Mouse (Mus musculus) frontal cortex, postnatal 10 days (tissue): ENCODE data around the gene Zbtb9.

Source experiments
- DNase-seq, 2 experiments: peaks; one replicate each; pipeline ENCODE4 v3.0.0; 2022; ENCODE audit warnings: low spot score in 2 of 2, mixed read lengths in 1 of 2

Zbtb9 gene

GRCm38 (mm10) chr17:26947231-26948100, 25.5 kb upstream of the Zbtb9 start:
- DNase-seq: peak in 1 of 2 experiments; percentile 24

GRCm38 (mm10) chr17:26948316-26949050, 24.5 kb upstream of the Zbtb9 start:
- peak in 1 of 2 experiments; percentile 65 for DNase-seq

DNA sequence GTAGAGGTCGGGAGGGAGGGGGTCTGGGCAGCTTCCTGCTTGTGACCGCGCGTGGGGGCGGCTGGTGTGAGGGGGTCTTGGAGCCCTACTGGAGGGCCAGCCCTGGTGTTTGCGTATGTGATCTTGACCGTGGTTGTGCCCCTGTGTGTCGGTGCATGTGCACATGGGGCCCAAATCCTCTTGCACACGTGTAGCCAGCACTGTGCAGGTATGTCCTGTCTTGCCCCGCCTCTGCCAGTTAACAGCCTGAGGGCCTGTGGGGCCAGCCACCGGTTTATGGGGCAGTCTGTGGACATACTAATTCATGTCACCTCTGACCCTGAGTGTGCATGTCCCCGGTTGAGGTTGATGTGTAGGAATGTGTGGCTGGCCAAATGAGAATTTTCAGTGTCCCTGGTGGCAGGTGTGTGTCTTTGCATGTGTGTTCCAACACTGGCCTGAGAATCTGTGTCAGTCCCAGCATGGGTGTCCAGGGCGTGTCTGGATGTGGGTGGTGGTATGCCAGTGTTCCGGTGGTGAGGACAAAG, 23.9 kb upstream of the Zbtb9 start:
- no peak for DNase-seq

DNA sequence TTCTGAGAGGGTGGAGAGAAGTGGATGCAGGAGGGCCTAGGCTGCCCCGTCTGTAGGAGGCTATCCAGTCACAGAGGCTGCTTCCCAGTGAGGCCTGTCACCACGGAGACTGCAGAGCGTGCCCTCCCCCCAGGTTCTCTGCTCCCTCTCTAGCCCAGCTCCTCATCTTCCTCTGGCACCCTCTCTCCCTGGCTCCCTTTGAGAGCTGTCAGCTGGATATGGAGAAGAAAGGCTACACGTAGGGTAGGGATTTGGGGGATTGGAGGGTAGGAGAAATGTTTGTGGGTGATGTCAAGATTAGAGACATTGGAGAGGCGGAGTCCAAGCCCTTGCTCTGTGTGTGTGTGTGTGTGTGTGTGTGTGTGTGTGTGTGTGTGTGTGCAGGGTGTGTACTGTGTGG, 23.1 kb upstream of the Zbtb9 start:
- no peak for DNase-seq

- DNase-seq: no peak
Measured at GRCm38 (mm10) chr17:26950560-26951288, 22.2 kb upstream of the Zbtb9 start.

DNA sequence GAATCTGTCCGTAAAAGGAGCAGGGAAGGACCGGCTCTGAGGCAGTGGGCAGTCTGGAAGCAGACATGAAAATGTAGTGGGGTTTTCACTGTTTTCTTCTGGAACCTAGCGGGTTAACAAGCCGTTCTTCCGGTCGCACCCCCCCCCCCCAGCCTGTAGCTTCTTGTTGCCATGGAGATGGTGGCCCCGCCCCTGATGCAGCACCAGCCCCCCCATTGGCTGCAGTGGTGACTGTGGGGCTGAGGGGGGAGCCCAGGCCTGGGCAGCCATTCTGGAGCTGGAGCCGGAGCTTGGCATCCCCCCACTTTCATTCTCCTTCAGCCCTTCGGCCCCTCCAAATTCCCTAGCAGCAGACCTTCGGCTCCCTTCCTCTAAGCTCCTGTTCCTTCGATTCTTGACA, 21.6 kb upstream of the Zbtb9 start:
- peak; percentile 83 to 89 for DNase-seq

DNA sequence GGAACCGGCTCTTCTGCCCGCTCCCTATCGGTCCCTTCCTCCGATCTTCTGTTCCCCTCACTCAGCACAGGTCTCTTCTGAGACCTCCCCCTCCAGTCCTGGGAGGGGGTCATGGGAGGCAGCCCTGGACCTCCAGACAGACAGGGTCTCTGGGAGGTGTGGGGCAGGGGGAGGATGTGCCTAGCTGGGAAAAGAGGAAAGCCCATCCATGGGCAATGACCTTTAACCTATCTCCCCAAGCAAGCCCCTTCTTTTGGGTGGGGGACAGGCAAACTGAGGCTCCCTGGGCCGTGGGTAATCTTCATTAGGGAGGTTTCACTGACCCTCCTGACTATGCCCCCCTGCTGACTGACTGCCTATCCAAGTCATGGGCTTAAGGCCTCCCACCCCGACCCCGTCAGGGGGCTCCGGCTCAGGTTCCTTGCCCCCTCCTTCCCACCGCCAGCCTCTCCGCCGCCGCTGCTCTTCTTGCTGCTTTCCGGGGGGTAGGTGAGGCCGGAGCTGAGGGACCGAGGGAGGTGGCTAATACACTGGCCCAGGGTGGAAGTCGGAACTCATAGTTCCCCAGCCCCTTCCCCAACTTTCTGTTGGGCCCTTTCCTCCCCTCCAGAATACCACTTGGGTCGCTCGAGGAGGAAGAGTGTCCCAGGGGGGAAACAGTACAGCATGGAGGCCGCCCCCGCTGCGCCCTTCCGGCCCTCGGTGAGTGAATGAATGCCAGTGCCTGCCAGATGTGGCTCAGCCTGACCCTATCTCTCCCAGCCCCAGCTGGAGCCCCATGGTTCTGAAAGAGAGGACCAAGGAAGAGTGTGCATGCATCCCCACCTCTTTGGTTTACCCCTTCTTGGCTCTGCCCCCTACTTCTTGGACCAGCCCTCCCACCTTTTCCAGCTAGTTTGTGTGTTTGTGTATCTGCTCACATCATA, 20.8 kb upstream of the Zbtb9 start:
- no peak for DNase-seq

DNA sequence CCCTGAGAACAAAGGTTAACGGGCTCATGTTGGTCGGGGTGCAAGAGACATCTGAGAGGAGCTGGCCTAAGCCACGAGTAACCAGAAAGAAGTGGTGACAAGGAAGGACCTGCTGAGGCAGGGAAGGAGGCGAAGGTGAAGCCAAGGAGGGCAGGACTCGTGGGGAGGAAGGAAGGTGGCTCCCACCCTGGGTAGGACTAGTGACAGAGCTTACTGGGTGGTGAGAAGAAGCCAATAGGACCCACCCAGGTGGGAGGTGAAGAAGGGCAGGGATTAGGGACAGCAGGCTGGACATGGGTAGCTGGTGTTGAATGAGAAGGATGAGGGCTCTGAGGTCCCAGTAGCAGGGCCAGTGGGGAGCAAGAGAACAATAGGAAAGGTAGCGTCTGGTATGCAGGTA, 19.8 kb upstream of the Zbtb9 start:
- DNase-seq: no peak

- DNase-seq: no peak
Measured at GRCm38 (mm10) chr17:26953726-26954125, 19.2 kb upstream of the Zbtb9 start.

- no peak for DNase-seq
Measured at GRCm38 (mm10) chr17:26956309-26956708, 16.7 kb upstream of the Zbtb9 start.

DNA sequence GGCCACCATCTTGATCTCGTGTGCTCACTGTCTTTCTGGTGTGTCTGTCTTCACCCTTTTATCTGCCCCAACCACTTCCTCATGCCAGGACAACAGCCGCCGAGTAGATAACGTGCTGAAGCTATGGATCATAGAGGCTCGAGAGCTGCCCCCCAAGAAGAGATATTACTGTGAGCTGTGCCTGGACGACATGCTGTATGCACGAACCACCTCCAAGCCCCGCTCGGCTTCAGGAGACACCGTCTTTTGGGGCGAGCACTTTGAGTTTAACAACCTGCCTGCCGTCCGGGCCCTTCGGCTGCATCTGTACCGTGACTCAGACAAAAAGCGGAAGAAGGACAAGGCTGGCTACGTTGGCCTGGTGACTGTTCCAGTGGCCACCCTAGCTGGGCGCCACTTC, 16.1 kb upstream of the Zbtb9 start:
- DNase-seq: peak in 1 of 2 experiments; percentile 13

- DNase-seq: no peak
Measured at GRCm38 (mm10) chr17:26957872-26958271, 15.1 kb upstream of the Zbtb9 start.

DNA sequence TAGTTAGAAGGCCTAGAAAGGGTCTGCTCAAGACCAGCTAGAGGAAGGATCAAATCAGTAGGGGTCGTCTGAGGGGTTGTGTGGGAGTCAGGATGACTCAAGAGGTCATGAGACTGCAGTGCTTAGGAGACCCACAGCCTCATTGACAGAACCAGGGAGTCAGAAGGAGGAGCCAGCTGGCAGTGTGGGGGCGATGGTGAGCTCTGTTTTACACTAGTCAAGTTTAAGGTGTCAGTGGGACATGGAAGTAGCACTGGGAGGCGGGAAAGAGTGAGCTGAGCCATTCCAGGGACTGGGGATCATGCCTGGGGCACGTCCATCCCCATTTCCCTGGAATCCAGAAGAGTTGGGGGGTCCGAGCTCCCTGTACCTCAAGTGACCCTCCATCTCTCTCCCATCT, 14.1 kb upstream of the Zbtb9 start:
- DNase-seq: peak in 1 of 2 experiments; percentile 20

GRCm38 (mm10) chr17:26959815-26960214, 13.2 kb upstream of the Zbtb9 start:
- no peak for DNase-seq

- DNase-seq: peak in 1 of 2 experiments; percentile 9
Measured at GRCm38 (mm10) chr17:26961572-26962240, 11.3 kb upstream of the Zbtb9 start.

GRCm38 (mm10) chr17:26966993-26967392, 6.0 kb upstream of the Zbtb9 start:
- peak in 1 of 2 experiments; percentile 8 for DNase-seq

GRCm38 (mm10) chr17:26967477-26967876, 5.5 kb upstream of the Zbtb9 start:
- peak in 1 of 2 experiments; percentile 8 for DNase-seq

- peak in 1 of 2 experiments; percentile 10 for DNase-seq
Measured at GRCm38 (mm10) chr17:26968200-26968611, 4.8 kb upstream of the Zbtb9 start.

DNA sequence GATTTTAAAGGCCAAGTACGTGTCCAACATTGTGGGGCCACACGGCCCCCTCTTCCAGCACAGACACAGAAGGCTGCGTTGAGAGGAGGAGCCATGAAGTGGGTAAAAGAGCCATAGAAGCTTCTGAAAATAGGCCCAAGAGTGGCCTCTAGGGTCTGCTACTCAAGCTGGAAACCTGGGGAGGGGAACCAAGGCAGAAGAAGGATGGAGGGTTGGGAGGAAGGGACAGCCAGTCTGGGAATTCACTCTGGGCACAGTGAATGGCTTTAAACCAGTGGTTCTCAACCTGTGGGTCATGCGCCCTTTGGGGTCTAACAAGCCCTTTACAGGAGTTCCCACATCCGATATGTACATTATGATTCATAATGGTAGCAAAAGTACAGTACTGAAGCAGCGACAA, 3.7 kb upstream of the Zbtb9 start:
- no peak for DNase-seq

DNA sequence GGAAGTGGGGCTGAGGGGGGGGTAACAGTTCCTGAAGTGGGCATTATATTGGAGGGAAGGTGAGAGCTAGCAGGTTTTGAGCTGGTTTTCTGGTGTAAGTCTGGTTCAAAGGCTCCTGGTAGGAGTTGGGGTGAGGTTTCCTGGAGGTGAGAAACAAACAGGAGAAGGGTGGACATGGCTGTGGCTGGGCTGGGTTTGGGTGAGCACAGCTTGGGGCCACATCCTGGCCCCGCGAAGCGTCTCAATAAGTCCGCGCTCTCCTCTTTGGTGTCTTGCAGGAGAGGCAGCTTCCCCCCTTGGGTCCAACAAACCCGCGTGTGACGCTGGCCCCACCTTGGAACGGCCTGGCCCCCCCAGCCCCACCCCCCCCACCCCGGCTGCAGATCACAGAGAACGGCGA, 2.7 kb upstream of the Zbtb9 start:
- peak in 1 of 2 experiments; percentile 8 for DNase-seq
